Mouse (Mus musculus) mammary gland, adult 2 months (tissue): ENCODE data around the gene Cdh18. TPM values are rescaled to one million over a fixed set of nuclear protein-coding genes. Genes with fewer than 3 reads are reported as not detected.

Experiments
- polyA plus RNA-seq: library from polyadenylated mRNA; depleted of rRNA; stranded (reverse); fragments of >200 nt; gene quantifications from 2 replicates; pipeline ENCODE4 v1.2.3, GENCODE M21; 2012; ENCODE audit warnings: low replicate concordance; rRNA removed

Gene Cdh18
- 0.07 and 0.10 TPM in 2 replicates for polyA plus RNA-seq

GRCm38 (mm10) chr15:22548711-22549271 lies at the start of gene Cdh18:
TSS of gene Cdh18 (plus strand) at chr15:22549022.

